Mouse (Mus musculus): Measurements from ENCODE around the gene Catsper1. TPM values are rescaled to one million over a fixed set of nuclear protein-coding genes. Genes with fewer than 3 reads are reported as not detected.

Gene Catsper1
- total and polyA plus RNA-seq, 2 experiments from 2014 or later = not detected

DNA sequence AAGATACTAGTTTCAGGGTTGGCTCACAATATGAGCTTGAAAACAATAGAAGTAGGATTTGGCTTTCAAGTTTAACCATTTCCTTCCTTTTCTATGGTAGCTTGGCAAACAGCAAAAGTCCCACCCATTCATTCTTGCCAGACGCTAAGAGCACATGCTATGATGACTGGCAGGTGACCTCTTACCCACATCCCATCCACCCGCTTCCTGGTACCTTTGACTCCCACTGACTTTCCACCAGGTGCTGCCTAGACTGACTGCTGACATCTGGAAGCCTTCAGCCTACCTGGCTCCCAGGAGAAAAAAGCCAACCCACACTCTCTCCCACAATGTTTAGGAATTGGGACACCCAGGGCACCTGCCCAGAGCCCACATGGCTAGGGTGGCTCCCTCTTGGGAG lies 28.6 kb downstream of the Catsper1 start:
- 96% methylated on average over 2 of the region's 2 CpGs for WGBS
- no peak for ATAC-seq (ENCODE audit: low FRiP score)
- no peak overlapping the region for H3K27ac ChIP-seq (ENCODE audit: low read depth, low read length)

GRCm38 (mm10) chr19:5365751-5366150 lies 30.2 kb downstream of the Catsper1 start:
- H3K27ac ChIP-seq (ENCODE audit: low read depth, low read length) = peak overlapping the region; percentile 93
- H3K4me2 ChIP-seq (ENCODE audit: low read depth, low read length, poor library complexity, severe bottlenecking) = peak overlapping the region; percentile 94
- no peak for DNase-seq (ENCODE audit: low spot score)
- no peak for TF ChIP-seq CTCF (IDR thresholded peaks at IDR 0.05)
- WGBS = 14% methylated on average over 11 of the region's 11 CpGs
- peak overlapping the region; percentile 82 for H3K4me3 ChIP-seq (ENCODE audit: low read depth, low read length)
- peak overlapping the region; percentile 77 for H3K9ac ChIP-seq (replicated peaks; ENCODE audit: low read length, poor library complexity, severe bottlenecking)
- no peaks in the 10 kb centered on the region for H3K9me3 ChIP-seq (ENCODE audit: low read length)
- ATAC-seq (ENCODE audit: low FRiP score) = no peak
- H3K4me1 ChIP-seq (ENCODE audit: insufficient read depth, low read length) = peaks cover 14% of the 10 kb centered on the region
- peaks cover 23% of the 10 kb centered on the region for H3K36me3 ChIP-seq (ENCODE audit: insufficient read depth, low read length)
- H3K27me3 ChIP-seq (ENCODE audit: insufficient read depth, low read length) = no peaks in the 10 kb centered on the region

More for the DNA sequence above, 28.6 kb downstream of the Catsper1 start:
- Histone ChIP-seq H3K4me2 (ENCODE audit: low read depth, low read length, poor library complexity, severe bottlenecking) (no peak overlapping the region), H3K4me3 (ENCODE audit: low read depth, low read length) (no peak overlapping the region), H3K9me3 (ENCODE audit: low read length) (no peaks in the 10 kb centered on the region), H3K36me3 (ENCODE audit: insufficient read depth, low read length) (peaks cover 16% of the 10 kb centered on the region), H3K9ac (replicated peaks; ENCODE audit: low read length, poor library complexity, severe bottlenecking) (no peak overlapping the region), H3K4me1 (ENCODE audit: insufficient read depth, low read length) (peaks cover 14% of the 10 kb centered on the region), H3K27me3 (ENCODE audit: insufficient read depth, low read length) (no peaks in the 10 kb centered on the region)
- no peak for DNase-seq (ENCODE audit: low spot score)
- TF ChIP-seq CTCF (IDR thresholded peaks at IDR 0.05) = no peak

DNA sequence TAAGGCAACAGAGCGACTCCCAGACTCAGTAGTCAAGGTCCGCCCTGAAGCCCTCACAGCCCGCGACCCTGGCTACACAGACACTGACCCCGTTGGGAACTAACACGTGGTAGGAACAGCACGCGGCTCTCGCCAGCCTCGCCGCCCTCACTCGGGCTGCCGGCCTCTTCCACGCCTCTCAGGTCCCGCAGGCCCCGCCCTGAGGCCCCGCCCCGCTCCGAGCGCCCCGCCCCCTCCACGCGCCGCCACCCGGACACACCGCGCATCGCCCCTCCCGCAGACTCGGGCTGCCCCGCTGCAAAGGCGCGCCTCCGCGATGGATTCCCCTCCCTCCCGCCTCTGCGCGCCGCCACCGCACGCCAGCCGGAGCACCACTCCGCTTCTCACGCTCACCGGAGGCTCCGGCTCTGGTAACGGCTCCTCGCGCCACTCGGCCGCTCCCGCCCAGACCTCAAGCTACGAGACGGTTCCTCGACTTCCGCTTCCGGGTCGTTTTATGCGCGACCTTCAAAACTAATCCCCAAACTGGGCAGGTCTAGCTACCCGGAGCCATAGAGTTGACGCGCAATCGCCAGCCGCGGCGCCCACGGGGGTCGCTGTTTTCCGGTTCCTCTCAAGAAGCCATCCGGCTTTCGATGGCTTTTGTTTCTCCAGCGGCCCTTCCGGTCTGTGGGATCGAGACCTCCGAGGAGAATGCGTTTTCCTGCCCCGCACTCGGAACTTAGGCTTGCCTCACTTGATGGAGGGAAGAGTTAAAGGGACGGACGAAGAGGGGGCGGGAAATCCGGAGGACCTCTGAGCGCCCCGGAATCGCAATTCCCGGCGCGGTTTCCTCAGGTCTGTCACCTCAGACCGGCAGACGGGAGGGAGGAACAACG lies 30.9 kb downstream of the Catsper1 start, which contains the start of gene Eif1ad:
Gene Eif1ad (plus strand): TSS at position 567 of the 878 bp plus-strand sequence.
- Histone ChIP-seq H3K9ac (replicated peaks; ENCODE audit: low read length, poor library complexity, severe bottlenecking) (peak within 1 kb of the TSS; percentile 77), H3K27ac (ENCODE audit: low read depth, low read length) (peak within 1 kb of the TSS; percentile 93), H3K36me3 (ENCODE audit: insufficient read depth, low read length) (peaks cover 27% of the 10 kb centered on the region), H3K4me3 (ENCODE audit: low read depth, low read length) (peak within 1 kb of the TSS; percentile 82), H3K4me1 (ENCODE audit: insufficient read depth, low read length) (peaks cover 14% of the 10 kb centered on the region), H3K27me3 (ENCODE audit: insufficient read depth, low read length) (no peaks in the 10 kb centered on the region), H3K9me3 (ENCODE audit: low read length) (no peaks in the 10 kb centered on the region), H3K4me2 (ENCODE audit: low read depth, low read length, poor library complexity, severe bottlenecking) (peak within 1 kb of the TSS; percentile 94)
- peak; percentile 92 for ATAC-seq (ENCODE audit: low FRiP score)
- DNase-seq (ENCODE audit: low spot score) = peak; percentile 99
- WGBS = under 1% methylated on average over 64 of the region's 92 CpGs
- TF ChIP-seq CTCF (IDR thresholded peaks at IDR 0.05) = peak; percentile 53

- ATAC-seq (ENCODE audit: low FRiP score) (no peak; the same call in 1 of the 2 replicates), DNase-seq (ENCODE audit: low spot score) (no peak)
Measured at GRCm38 (mm10) chr19:5367053-5367359, 31.5 kb downstream of the Catsper1 start, which contains the start of gene Banf1. TSS of gene Banf1 (minus strand) at chr19:5367168.

DNA sequence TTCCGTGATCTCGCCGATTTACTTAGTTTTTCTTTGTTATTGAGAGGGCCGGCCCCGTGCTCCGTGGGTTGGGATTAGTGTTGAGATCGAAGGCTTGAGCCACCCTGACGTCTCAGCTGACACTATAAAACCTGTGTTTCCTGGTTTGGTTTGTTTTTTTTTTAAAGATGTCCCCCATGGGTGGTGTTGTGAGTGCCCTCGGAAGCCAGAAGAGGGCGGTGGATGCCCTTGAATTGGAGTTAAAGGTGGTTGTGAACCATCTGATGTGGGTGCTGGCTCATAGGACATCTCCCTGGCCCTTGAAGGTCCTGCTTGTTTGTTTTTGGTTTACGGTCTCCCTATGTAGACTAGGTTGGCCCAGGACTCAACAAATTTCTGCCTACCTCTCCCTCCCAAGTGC lies 31.9 kb downstream of the Catsper1 start:
- H3K9ac ChIP-seq (replicated peaks; ENCODE audit: low read length, poor library complexity, severe bottlenecking) = peak overlapping the region; percentile 77
- peak; percentile 6 for DNase-seq (ENCODE audit: low spot score)
- peak overlapping the region; percentile 82 for H3K4me3 ChIP-seq (ENCODE audit: low read depth, low read length)
- H3K9me3 ChIP-seq (ENCODE audit: low read length) = no peaks in the 10 kb centered on the region
- peak overlapping the region; percentile 93 for H3K27ac ChIP-seq (ENCODE audit: low read depth, low read length)
- peaks cover 30% of the 10 kb centered on the region for H3K36me3 ChIP-seq (ENCODE audit: insufficient read depth, low read length)
- peak overlapping the region; percentile 94 for H3K4me2 ChIP-seq (ENCODE audit: low read depth, low read length, poor library complexity, severe bottlenecking)
- TF ChIP-seq CTCF (IDR thresholded peaks at IDR 0.05) = peak; percentile 46
- no peaks in the 10 kb centered on the region for H3K27me3 ChIP-seq (ENCODE audit: insufficient read depth, low read length)
- no peak for ATAC-seq (ENCODE audit: low FRiP score)
- 10% methylated on average over 11 of the region's 11 CpGs for WGBS
- peaks cover 14% of the 10 kb centered on the region for H3K4me1 ChIP-seq (ENCODE audit: insufficient read depth, low read length)

More at GRCm38 (mm10) chr19:5367053-5367359, 31.5 kb downstream of the Catsper1 start, which contains the start of gene Banf1:
- WGBS = 1% methylated on average over 32 of the region's 33 CpGs
- Histone ChIP-seq H3K27me3 (ENCODE audit: insufficient read depth, low read length) (no peaks in the 10 kb centered on the region), H3K4me1 (ENCODE audit: insufficient read depth, low read length) (peaks cover 14% of the 10 kb centered on the region), H3K9ac (replicated peaks; ENCODE audit: low read length, poor library complexity, severe bottlenecking) (peak within 1 kb of the TSS; percentile 77), H3K9me3 (ENCODE audit: low read length) (no peaks in the 10 kb centered on the region), H3K27ac (ENCODE audit: low read depth, low read length) (peak within 1 kb of the TSS; percentile 93), H3K4me2 (ENCODE audit: low read depth, low read length, poor library complexity, severe bottlenecking) (peak within 1 kb of the TSS; percentile 94), H3K4me3 (ENCODE audit: low read depth, low read length) (peak within 1 kb of the TSS; percentile 82), H3K36me3 (ENCODE audit: insufficient read depth, low read length) (peaks cover 27% of the 10 kb centered on the region)
- TF ChIP-seq CTCF (IDR thresholded peaks at IDR 0.05) = no peak

GRCm38 (mm10) chr19:5370932-5371331 lies 35.4 kb downstream of the Catsper1 start:
- peaks cover 8% of the 10 kb centered on the region for H3K4me1 ChIP-seq (ENCODE audit: insufficient read depth, low read length)
- peak; percentile 56 for TF ChIP-seq CTCF (IDR thresholded peaks at IDR 0.05)
- no peak overlapping the region for H3K4me3 ChIP-seq (ENCODE audit: low read depth, low read length)
- peak; percentile 13 for DNase-seq (ENCODE audit: low spot score)
- no peaks in the 10 kb centered on the region for H3K9me3 ChIP-seq (ENCODE audit: low read length)
- no peak overlapping the region for H3K9ac ChIP-seq (replicated peaks; ENCODE audit: low read length, poor library complexity, severe bottlenecking)
- peaks cover 33% of the 10 kb centered on the region for H3K36me3 ChIP-seq (ENCODE audit: insufficient read depth, low read length)
- H3K27me3 ChIP-seq (ENCODE audit: insufficient read depth, low read length) = no peaks in the 10 kb centered on the region
- no peak for ATAC-seq (ENCODE audit: low FRiP score)
- H3K27ac ChIP-seq (ENCODE audit: low read depth, low read length) = no peak overlapping the region
- H3K4me2 ChIP-seq (ENCODE audit: low read depth, low read length, poor library complexity, severe bottlenecking) = no peak overlapping the region
- 90% methylated on average over 3 of the region's 3 CpGs for WGBS

All from midbrain, postnatal 0 days (tissue).